Mouse (Mus musculus) adrenal gland, adult (tissue): Measurements from ENCODE around the gene Syt7.

Source experiments
- DNase-seq, 2 experiments: peaks; one replicate each; pipeline ENCODE4 v3.0.0; 2022 to 2023; ENCODE audit warnings: low spot score in 1 of 2; ENCODE audit not compliant: inconsistent age in 2 of 2

Gene Syt7

DNA sequence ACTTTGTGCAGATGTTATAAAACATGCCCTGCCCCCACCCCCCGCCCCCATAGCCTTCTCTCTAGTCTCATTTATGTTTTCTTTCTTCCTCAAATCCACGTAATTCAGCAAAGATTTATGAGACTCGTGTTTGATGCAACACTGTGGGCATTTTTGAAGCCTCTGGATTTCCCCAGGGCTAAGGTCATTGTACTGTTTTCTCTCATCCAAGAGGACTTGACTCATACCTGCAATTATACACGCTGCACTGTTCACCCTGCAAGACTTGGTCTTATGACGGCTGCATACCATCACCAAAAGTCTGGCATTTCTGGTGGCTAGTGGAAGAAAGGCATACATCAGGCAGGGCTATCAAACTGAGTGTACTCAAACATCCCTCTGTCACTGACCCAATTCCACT, 8.9 kb upstream of the Syt7 start:
- no peak for DNase-seq

DNA sequence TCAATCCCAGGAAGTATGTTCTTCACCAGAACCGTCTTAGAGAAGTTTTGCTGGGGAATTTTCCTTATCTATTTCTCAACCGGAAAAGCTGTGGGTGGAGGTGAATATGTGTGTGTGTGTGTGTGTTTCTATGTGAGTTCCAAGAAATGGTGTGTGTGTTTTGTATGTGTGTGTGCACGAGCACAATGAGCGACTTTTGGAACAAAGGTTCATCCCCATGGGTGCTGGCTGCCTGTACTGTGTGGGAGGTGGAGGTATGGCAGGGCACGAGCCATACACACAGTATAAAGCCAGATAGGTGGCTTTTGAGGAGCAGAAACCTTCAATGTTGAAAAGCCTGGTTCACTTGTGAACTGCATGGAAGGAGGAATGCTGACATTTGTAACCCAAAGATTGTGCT, 1.2 kb upstream of the Syt7 start:
- no peak for DNase-seq

DNA sequence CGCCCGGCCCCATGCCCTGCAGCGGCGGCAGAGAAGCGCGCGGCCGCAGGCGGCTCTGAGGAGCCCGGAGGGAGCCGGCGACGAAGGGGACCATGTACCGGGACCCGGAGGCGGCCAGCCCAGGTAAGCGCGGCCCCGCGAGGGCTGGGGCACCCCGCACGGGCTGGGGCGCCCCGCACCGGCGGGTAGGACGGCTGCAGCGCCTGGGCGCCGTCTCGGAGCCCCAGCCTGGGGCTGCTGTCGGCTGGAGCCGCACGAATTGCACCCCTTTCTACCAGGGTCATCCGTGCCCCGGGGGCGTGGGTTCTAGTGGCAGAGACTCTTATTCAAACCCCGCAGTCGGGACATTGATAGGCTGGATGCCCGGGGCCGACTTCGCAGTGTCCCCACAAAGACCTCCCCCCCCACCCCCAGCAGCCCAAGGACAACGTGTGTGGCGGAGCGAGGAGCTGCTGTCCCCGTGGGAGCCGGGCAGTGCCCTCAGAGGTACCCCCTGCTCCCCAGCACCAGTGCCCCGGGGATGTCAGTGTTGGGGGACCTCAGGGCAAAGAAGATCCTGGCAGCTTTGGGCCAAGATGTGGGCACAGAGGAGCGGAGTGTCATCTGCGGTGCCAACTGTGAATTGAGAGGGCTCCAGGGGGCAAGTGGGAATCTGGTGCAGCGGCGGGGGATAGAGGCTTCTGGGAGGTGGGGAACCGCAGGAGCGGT, 655 bp downstream of the Syt7 start:
- peak; percentile 53 to 81 for DNase-seq

DNA sequence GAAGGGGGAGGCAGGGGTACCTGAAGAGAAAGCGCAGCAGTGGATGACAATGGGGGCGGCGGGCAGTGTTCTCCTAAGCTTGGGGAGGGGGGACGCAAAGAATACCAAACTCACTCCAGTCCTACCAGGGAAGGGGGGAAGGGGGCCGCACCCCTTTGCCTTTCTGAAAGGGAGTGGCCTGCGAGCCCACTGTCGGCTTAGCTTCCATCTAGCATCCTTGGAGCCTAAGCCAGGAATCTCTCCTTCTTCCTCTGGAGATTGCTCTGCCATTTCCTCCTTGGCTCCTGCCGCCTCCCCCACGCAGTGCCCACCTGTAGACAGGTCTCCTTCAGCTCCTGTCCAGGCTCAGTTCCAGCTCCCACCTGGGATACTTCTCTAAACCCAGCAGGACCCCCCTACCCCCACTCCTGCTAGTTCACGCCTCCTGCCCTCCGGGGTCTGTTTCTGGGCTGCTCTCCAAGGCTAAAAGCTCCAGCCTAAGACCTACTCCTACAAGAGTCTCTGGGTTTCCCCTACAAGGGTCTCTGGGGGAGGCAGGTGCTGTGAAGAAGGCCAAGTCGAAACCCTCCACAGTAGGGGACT, 1.3 kb downstream of the Syt7 start:
- DNase-seq, result no peak

DNA sequence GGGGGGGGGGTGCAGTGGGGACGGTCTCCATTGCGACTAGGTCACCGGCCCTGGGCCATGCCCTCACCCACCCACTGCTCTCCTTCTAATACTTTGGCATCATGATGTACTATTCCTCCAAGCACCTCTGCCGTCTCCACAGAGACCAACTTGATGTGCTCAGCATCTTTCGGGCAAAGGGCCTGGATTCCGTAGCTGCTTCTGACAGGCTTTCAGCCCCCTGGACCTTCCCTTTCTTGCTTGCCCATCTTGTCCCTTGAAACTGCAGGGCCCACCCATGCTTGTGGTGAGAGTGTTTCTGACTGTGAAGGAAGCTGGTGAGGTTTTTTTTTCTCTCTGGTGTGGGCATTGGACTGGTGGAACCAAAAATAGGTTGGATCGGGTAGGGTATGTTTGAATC, 2.1 kb downstream of the Syt7 start:
- DNase-seq, result no peak

DNA sequence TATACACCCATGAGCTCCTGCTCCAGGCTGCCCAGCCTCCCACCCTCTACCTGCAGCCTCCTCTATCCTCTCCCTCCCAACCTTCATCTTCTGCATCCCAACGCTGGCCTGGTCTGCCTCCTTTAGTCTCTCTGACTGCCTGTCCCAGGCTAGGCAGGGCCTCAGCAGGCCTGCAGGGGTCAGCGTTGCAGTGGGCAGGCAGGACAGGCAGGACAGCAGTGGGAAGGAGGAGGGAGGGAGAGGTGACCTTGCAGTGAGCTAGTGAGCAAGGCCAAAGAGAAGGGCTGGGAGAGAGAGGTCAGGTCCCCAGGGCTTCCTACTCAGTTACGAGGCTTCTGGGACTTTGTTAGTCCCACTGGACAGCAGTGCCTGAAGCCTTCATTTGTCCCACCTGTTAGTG, 3.1 kb downstream of the Syt7 start:
- DNase-seq, result peak; percentile 82 to 89

DNA sequence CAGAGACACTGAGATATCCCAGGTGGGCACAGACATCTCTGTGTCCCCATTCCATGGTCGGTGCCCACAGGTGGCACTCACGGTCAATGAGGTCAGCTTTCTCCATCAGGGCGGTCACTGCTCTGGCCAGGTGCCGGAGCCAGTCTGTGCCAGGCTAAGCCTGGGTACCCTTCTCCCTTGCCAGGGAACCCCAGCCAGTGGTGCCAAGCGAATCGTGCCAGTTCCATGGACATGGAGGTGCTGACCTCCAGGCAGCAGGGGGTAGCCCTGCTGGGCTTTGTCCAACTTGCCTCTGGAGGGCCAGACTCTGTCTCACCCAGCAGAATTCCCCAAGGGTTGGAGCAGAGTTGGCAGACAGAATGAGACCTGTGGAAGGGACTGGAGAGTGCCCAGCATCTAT, 4.6 kb downstream of the Syt7 start:
- no peak for DNase-seq

DNA sequence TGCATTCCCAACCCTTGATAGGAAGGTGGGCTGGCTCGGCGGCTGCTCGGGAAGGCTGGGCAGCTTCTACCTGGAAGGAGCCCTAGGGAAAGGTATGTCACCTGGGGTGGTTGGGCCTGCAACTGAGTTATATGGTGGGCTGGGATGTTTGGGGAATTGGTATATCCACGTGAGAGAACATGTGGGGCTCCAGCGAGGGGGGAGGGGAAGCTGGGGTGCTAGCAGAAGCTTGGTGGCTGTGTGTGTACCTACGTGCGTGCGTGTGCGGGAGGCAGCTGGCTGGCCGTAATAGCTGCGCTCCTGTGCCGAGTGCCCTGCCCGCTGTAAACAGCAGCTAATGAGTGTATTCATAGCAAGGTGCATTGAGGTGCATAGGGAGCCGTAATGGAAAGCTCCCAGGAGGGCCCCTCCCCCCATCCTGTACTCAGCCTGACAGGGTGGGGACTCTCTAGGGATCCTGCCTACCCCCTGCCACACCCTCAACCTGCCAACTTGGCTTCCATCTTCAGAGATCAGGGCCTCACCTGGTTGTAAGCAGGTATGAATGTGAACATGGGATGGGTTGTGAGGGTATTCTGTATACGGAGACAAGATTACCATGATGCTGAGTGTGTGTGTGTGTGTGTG, 5.1 kb downstream of the Syt7 start:
- peak in 1 of 2 experiments; percentile 25 for DNase-seq

DNA sequence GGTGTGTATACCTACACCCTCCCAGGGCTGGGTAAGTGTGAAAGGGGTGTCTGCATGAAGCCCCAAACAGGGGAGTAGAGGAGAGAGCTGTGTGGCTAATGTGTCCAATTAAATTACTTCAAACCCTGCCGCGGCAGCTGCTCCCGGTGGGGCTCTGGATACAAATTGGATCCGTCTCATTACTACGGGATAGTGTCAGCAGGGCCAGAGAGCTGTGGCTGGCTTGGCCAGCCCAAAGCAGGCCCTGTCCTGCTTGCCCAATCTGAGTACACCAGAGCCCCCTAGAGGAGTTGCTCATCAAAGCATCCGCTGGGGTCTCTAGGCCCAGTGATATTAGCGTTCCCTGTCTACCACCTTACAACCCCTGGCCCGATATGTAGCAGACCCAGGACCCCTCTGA, 6.3 kb downstream of the Syt7 start:
- peak in 1 of 2 experiments; percentile 55 for DNase-seq

DNA sequence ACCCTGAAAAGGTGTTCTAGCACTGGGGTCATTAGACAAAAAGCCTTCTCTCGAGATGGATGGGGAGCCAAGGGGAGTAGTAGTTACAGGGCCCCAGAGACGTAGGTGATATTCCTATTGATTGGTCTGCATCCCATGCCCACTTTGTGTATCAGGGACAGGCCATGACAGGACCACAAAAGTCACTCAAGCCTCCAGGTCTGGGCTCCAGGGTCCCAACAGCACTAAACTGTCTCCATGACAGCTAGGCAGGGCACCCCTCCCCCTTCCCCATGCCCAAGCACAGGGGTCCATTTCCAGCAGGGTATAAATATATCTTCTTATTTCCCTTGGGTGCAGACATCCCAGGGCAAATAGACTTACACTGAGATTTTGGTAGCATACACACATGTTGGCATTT, 8.1 kb downstream of the Syt7 start:
- no peak for DNase-seq

DNA sequence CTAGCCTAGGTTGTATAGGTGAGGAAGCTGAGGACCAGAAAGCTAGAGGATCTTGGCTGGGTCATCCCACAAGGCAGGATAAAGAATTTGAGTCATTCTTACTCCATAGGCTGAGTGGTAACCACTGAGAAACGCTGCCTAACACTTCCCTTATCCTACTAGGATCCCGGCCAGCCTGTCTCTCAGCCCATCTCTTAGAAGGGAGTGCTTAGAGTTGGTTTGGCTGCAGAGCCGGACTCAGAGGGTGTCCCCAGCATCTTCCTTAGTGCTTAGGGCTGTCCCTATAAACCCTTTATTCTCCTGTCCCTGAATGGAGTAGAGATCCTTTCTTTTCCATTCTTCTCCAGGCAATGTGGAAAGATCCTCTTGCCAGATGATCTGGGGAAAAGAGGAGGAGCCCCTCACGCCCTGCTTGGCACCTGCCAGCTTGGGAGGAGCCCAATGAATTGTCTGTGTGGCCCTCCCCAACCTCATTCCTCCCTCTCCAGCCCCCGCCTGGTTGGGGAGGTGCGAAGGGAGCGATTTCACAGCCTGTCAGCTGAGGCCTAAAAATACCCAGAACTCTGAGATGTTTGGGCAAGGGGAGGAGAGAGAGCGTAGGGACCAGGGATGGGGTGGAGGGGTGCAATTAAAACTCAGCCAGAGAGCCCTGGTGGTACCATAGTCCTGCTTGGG, 8.7 kb downstream of the Syt7 start:
- no peak for DNase-seq

DNA sequence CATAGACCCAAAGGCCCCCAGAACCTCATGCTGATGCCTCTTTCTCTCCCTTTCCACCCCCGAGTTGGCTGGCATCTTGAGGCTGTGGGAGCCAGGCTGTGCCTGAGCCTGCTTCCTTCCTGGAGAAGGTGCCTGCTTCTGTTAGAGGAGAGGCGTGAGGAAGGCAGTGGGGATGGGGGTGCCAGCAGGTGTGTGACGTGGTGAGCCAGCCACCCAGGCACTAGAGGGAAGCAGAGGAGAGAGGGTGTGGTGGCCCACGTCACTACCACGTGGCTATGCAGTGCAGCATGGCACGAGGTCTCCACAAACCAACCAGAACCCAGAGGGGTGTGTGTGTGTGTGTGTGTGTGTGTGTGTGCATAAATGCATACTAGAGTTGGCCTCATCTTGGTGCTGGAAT, 9.4 kb downstream of the Syt7 start:
- no peak for DNase-seq

DNA sequence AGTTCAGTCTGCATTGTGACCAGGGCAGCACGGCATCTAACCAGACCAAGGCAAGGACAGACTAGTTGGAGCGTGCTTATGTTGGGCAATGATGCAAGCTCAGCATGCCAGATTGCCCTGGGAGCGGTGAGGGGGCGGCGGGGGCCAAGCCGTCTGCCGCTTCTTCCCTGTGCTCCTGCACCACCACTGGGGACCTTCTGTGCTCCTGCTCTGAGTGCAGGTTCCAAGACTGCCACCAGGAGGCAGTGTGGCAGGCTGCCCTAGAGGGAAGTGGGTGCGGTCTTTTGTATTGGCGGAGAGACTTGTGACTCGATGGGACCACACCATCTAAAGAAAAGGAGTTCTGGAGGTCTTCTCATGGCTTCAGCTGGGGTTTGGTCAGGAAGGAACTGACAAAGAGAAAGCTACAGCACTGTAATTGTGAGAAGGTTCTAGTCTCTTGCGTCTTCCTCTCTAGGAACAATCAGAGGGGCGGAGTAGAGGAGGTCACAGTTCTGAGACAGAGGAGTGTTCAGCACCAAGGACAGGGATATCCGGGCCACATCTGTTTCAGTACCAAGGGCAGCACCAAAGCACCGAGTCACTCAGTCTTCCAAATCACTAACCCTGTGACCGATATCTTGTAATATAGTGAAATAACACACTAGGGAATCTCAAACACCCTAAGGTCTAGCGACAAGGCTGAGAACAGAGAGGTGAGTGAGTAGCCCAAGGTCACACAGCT, 14.0 kb downstream of the Syt7 start:
- DNase-seq, result peak; percentile 61 to 88

DNA sequence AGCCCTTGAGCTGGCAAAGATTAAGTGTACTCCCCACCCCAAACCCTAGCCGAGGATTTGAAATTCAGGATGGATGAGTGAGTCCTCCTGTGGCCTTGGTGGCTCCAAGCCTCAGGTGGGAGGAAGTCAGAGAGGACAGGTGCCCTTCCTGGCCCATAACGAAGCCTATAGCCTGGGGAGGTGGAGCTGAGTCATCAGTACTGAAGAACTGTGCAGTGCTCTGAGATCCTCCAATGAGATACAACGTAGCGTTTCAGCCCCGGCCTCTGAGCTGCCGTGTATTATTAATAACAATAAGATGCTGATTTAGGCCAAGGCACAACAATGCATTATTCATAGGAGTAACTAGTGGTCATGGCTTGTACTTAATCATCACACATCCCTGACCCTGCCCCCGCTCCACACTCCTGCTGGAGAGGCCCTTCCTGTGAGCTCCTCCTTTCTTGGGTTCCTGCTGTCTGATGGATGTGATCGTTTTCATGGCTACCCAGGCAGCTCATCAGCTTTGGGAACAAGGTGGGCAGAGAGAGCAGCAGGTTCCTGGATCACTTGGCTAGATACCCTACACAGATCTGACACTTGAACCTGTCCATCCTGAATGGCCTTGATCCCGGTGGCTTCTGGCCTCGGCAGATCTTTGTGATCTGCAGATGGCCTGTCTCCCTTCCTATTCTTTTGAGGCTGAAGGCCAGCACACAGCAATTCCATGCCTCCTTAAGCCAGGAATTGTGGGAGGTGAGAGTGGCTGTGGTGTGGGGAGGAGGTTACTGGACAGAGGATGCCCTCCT, 14.9 kb downstream of the Syt7 start:
- no peak for DNase-seq

DNA sequence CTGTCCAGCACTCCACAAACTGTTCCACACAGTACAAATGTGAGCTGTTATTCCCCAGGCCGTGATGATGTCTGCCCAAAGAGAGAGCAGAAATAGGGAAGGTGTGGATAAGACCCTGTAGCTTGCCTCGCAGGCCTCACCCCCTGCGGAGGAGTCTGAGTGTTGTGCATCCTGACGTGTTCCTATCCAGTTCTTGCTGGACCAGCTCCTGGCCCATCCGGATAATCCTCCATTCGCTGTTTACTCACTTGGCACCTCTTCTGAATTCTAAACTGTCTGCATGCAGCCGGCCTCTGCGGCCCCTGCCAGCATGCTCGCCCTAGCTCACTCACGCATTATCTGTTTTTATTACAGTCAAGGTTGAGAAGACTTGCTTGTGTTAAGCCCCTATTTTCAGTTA, 15.5 kb downstream of the Syt7 start:
- DNase-seq, result no peak

DNA sequence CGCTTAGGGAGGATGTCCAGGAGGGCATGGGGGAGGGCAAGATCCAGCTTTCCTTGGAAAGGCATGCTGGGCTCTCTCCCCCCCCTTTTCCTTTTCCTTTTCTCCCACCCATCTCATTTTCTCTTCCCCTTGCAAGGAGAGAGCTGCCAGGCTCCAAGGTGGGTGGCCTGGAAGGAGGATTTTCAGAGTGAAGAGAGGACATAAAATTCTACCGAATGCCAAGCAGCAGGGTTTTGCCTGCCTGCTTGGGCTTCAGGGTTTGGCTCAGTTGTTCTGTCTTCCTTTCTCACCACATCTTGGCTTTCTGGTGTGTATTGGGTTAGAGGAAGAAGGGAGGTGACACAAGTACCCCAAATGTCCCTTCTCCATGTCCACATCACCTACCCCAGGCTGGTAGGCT, 16.0 kb downstream of the Syt7 start:
- no peak for DNase-seq

DNA sequence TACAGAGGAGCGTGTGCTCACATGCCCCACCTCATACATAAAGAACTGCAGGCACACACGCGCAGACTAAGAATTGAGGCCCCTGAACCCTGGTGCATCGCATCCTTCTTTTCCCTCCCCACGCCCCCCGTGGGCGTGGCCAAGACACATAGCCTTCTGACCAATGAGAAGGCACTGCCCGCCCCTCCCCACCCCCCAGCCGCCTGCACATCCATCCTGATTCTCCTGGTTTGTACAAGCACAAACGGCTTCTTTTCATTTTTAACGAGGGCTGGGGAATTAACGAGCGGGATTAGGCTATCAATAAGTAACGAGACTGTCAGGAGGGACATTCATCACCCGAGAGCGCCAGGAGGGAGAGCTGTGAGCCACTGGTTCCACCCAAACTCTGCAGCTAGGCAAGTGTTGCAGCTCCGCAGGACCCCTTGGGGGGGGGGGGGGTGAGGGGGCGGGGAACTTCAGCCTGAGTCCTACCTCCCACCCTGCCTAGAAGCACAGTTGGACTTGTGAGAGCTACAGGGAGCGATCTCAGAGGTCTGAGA, 24.9 kb downstream of the Syt7 start:
- no peak for DNase-seq

DNA sequence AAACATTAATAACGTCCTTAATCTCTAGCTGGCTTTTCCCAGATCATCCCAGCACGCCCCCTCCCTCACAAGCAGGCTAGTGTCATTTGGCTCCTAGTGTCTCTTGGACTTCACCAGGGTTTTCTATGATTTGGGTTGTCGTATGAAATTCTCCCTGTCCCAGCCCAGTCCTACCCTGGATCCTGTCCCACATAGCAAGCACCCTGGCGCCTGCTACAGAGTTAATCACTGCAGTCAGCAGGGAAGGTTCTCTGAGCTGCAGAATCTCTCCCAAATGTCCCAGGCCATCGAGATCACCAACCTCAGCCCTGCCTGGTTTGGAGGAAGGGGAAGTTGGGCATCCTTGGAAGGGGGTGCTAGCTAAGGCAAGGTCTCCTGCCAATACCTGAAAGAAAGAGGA, 26.6 kb downstream of the Syt7 start:
- DNase-seq, result no peak

DNA sequence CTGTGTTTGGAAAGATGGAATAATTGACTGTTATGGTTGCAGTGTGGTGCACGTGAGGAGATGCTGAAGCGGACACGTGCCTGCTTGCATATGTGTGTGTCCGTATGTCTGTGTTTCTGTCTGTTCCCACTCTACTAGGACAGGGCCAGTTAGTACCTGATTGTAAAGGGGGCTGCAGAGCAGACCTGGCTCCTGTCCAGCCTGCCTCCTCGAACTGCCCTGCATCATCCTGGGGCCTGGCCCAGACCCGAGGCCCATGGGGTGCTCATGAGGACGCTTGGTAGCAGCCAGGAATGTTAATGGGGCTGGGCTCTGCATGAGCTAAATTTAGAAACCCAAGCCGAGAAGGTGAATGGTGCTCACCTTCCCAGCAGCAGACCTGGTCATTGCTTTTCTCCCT, 28.0 kb downstream of the Syt7 start:
- no peak for DNase-seq

DNA sequence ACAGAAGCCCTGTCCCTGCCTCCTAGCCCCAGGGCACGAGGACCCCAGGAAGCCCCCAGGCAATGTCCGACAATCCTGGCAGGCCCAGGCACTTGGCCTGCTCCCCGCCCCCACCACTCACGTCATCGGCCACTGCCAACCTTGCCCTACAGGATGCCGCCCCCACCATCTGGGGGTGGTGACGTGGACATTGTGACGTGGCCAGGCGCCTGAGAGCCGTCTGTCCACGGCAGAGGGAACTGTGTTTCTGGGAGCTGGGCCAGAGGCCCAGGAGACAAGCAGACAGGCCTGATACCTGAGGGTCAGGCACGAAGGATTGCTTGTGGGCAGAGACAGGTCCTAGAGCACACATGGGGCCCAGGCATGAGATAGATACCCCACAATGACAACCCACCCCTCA, 28.5 kb downstream of the Syt7 start:
- peak; percentile 72 to 79 for DNase-seq
